Mouse (Mus musculus) naive thymus-derived CD4-positive, alpha-beta T cell, adult 2 months (primary cell): ENCODE measurements around the gene Zfp219.

Experiments
- DNase-seq: peaks from one replicate; pipeline ENCODE4 v3.0.0-alpha.2; 2011; ENCODE audit warnings: low read depth

Zfp219 gene

GRCm38 (mm10) chr14:51997483-51997882 lies 23.1 kb downstream of the Zfp219 start:
- no peak for DNase-seq

GRCm38 (mm10) chr14:51996866-51997265 lies 23.7 kb downstream of the Zfp219 start:
- no peak for DNase-seq

- DNase-seq: peak; percentile 21
These were observed 24.2 kb downstream of the Zfp219 start for GRCm38 (mm10) chr14:51996231-51996841.

GRCm38 (mm10) chr14:51995219-51995871 lies 25.2 kb downstream of the Zfp219 start:
- DNase-seq: no peak

GRCm38 (mm10) chr14:51994453-51994852 lies 26.1 kb downstream of the Zfp219 start:
- no peak for DNase-seq

- DNase-seq: no peak
These were observed 31.0 kb downstream of the Zfp219 start for GRCm38 (mm10) chr14:51989461-51989970.

GRCm38 (mm10) chr14:51988731-51989130 lies 31.8 kb downstream of the Zfp219 start:
- no peak for DNase-seq

GRCm38 (mm10) chr14:51987177-51987576 lies 33.4 kb downstream of the Zfp219 start:
- no peak for DNase-seq

GRCm38 (mm10) chr14:51986153-51986505 lies 34.4 kb downstream of the Zfp219 start:
- DNase-seq: no peak

- DNase-seq: peak; percentile 33
These were observed 35.0 kb downstream of the Zfp219 start for GRCm38 (mm10) chr14:51985301-51986152.

- peak; percentile 49 for DNase-seq
These were observed 36.0 kb downstream of the Zfp219 start, which contains the start of gene Arhgef40 for GRCm38 (mm10) chr14:51984247-51985231. Arhgef40 (plus strand) TSS chr14:51984719.

GRCm38 (mm10) chr14:51983855-51984246 lies 36.7 kb downstream of the Zfp219 start:
- no peak for DNase-seq

GRCm38 (mm10) chr14:51983251-51983650 lies 37.3 kb downstream of the Zfp219 start:
- DNase-seq: no peak

- DNase-seq: no peak
These were observed 41.3 kb downstream of the Zfp219 start for GRCm38 (mm10) chr14:51979252-51979651.

- no peak for DNase-seq
These were observed 53.1 kb downstream of the Zfp219 start for GRCm38 (mm10) chr14:51967400-51967799.

GRCm38 (mm10) chr14:51960316-51960715 lies 60.2 kb downstream of the Zfp219 start:
- no peak for DNase-seq
